Mouse (Mus musculus): Measurements from ENCODE around the gene Rack1.

- TF ChIP-seq POLR2A (IDR thresholded peaks at IDR 0.05; ENCODE audit: low read depth, low read length) (no peak), RCOR1 (conservative IDR thresholded peaks at IDR 0.05; ENCODE audit: low read depth, low read length) (no peak), CTCF (conservative IDR thresholded peaks at IDR 0.05 in 1 of 2, IDR thresholded peaks at IDR 0.05 in 1 of 2; ENCODE audit: low read depth in 2 of 2, low read length in 2 of 2) (no peak)
These were observed 10.0 kb downstream of the Rack1 start for GRCm38 (mm10) chr11:48810142-48810541.
